Mouse (Mus musculus) small intestine, adult 2 months (tissue): ENCODE data around the gene Ms4a4d. TPM values are rescaled to one million over a fixed set of nuclear protein-coding genes. Genes with fewer than 3 reads are reported as not detected.
A peak's percentile ranks its signal among the peaks of the same experiment; 100 is the strongest.
"Not testable (repeated sequence)": the region's sequence is repeated elsewhere in the genome, so short reads cannot be mapped to it uniquely, and the experiment has no call there.

ENCODE experiments used
- H3K27ac ChIP-seq: fragments of 200-500 bp; 2 replicates; pipeline ENCODE4 v1.5.1; 2012; ENCODE audit warnings: low read depth, low read length, control low read depth, inconsistent platforms; ENCODE audit not compliant: insufficient read depth
- H3K27me3 ChIP-seq: fragments of 200-500 bp; 2 replicates; pipeline ENCODE4 v1.6.1; 2012; ENCODE audit warnings: mild to moderate bottlenecking, moderate library complexity, low read length, inconsistent platforms; ENCODE audit not compliant: control insufficient read depth, insufficient read depth
- H3K36me3 ChIP-seq: fragments of 200-500 bp; 2 replicates; pipeline ENCODE4 v1.6.1; 2012; ENCODE audit warnings: mild to moderate bottlenecking, low read length, control low read depth, inconsistent platforms; ENCODE audit not compliant: control insufficient read depth, insufficient read depth
- H3K4me1 ChIP-seq: fragments of 200-500 bp; 2 replicates; pipeline ENCODE4 v1.6.1; 2012; ENCODE audit warnings: low read length, inconsistent platforms, mixed read lengths; ENCODE audit not compliant: control insufficient read depth, insufficient read depth, insufficient read length
- H3K4me3 ChIP-seq: fragments of 200-500 bp; 2 replicates; pipeline ENCODE4 v1.5.1; 2012; ENCODE audit warnings: low read depth, mild to moderate bottlenecking, control low read depth, inconsistent platforms, low read length, moderate library complexity
- CTCF ChIP-seq: fragments of 200-500 bp; IDR thresholded peaks from 2 replicates; pipeline ENCODE4 v1.5.1; 2012; ENCODE audit warnings: low read depth, mild to moderate bottlenecking, control low read depth, inconsistent platforms, low read length, moderate library complexity, mixed read lengths; ENCODE audit not compliant: insufficient replicate concordance, insufficient read length; ENCODE audit errors: extremely low read depth
- POLR2A ChIP-seq: fragments of 200-500 bp; IDR thresholded peaks from 2 replicates; pipeline ENCODE4 v1.6.1; 2012; ENCODE audit warnings: low read depth, mild to moderate bottlenecking, control low read depth, inconsistent platforms, low read length, moderate library complexity
- WGBS: fragments of 180-500 bp; shearing (Covaris S2); methylation state at CpG from one replicate; pipeline ENCODE4 v1.1.7; 2018; 5-methylcytosine and 5-hydroxymethylcytosine counted together
- polyA plus RNA-seq: library from polyadenylated mRNA; depleted of rRNA; stranded (reverse); fragments of >200 nt; gene quantifications from 2 replicates; pipeline ENCODE4 v1.2.3, GENCODE M21; 2012

The Ms4a4d gene
- polyA plus RNA-seq, 1 experiment, result 6.6 TPM

DNA sequence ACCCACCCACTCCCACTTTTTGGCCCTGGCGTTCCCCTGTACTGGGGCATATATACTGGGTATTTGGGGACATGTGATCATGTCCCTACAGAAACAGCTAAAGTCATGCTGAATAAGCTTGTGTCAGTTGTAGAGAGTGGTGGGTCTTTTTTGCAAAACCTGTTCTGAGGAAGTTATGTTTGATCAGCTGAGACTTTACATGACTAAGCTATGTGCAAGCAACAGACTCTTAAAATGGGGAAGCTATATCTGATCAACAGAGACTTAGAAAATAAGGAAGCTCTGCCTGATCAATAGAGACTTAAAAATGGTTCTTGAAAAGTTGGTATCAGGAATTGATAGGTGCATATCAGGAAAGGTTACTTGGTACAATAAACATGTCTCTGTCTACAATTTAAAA lies 3.2 kb upstream of the Ms4a4d start:
- no peaks in the 10 kb centered on the region for H3K36me3 ChIP-seq
- no peaks in the 10 kb centered on the region for H3K4me1 ChIP-seq
- no peak overlapping the region for H3K4me3 ChIP-seq
- TF ChIP-seq CTCF (no peak), POLR2A (no peak)
- WGBS, result 93% methylated on average over 1 of the region's 1 CpGs
- no peak overlapping the region for H3K27ac ChIP-seq
- no peaks in the 10 kb centered on the region for H3K27me3 ChIP-seq

DNA sequence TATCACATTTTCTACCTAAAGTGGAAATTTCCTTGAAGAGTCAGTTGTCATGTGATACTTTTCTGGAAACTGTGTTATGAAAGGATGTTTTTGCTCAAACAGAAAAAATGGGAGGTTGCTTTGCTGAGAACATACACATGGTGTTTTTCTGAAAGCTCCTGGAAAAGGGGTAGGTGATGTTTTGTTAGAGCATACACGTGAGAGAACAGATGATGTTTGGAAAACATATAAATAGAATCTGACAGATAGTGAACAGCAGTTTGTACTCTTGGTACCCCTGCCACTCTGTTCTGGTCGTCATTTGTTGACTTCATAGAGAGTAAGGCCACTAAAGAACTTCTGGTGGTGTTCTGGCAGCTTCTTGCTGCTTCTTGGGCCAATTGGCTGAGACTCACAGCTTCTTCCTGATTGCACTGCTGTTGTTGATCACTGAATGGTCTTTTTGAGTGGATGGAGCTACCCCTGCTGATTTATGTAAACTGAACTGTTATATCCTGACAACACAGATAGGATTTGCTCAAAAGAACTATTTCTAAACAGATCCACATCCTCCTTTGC lies 2.6 kb upstream of the Ms4a4d start:
- H3K4me1 ChIP-seq, result no peaks in the 10 kb centered on the region
- no peak overlapping the region for H3K27ac ChIP-seq
- H3K27me3 ChIP-seq, result no peaks in the 10 kb centered on the region
- WGBS, result 59% methylated on average over 2 of the region's 2 CpGs
- no peak overlapping the region for H3K4me3 ChIP-seq
- no peaks in the 10 kb centered on the region for H3K36me3 ChIP-seq
- no peak for TF ChIP-seq CTCF
- no peak for TF ChIP-seq POLR2A

DNA sequence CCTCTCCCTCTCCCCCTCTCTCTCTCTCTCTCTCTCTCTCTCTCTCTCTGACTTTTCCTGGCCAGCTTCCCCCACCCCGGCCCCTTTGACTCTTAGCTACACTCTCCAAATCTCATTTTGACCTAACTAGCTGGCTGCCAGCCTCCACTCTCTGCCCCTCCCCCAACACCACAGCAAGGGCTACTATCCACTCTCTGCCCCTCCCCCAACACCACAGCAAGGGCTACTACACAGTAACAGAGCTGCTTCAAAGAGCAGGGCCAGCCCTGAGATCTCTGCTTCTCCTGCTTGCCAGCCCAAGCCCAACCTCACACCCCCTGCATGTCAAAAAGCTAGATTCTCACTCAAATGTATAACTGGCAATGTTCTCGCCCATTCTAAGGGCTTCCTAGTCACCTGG lies 735 bp downstream of the Ms4a4d start:
- Histone ChIP-seq H3K27me3 (no peaks in the 10 kb centered on the region), H3K4me1 (no peaks in the 10 kb centered on the region), H3K36me3 (no peaks in the 10 kb centered on the region), H3K4me3 (peak overlapping the region; percentile 24; the same call in 1 of the 2 replicates), H3K27ac (no peak overlapping the region)
- TF ChIP-seq CTCF (no peak), POLR2A (no peak)
- WGBS, result 43% methylated on average over 2 of the region's 2 CpGs

DNA sequence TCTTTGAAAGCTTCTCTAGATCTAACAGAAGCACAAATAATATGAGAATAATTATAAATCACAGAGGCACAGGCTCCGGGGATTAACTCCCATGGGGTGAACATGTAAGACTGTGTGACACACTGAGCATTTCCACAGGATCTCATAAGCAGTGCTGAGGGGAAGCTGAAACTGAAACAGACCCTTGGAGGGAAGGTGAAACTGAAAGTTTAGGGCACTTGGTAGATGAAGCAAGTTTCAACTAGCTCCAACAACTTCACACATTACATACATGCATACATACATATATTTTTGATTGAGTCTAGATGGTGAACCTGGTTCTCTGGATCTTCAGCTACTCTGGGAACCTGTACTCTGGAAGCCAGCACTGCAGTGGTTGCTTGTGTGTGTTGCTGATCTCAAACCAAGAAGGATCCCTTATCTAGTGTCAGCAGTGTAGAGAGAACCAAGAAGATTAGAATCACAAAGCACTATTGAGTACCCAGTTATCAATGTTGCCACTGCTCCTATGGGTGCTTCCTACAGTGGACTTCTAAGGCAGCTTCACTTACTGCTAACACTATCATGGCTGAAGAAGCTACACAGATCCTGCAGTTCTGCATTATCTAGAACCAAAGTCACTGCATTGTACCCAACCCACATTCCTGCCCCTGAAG lies 3.7 kb downstream of the Ms4a4d start:
- peak overlapping the region; percentile 55; the same call in 1 of the 2 replicates for H3K27ac ChIP-seq
- 52% methylated on average over 1 of the region's 1 CpGs for WGBS
- not testable (repeated sequence) for H3K36me3 ChIP-seq, H3K4me1 ChIP-seq, H3K27me3 ChIP-seq, H3K4me3 ChIP-seq

DNA sequence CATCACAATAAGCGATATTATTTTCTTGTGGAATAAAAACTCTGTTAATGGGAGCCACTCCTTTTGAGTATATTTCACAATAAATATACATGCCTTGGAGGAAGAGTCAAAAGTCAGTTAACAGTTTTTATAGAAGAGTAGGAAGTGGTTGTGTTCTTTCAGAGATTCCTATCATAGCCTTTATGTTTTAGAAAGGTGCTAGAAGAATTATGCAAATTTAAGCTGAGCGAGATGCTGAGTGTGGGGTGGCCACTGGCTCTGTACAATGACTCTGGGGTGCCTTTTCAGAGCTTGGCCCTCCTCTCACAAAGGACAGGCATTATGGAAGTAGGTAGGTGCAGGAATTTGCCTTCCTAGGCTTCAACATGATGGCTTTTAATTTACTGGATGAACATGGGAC lies 7.8 kb downstream of the Ms4a4d start:
- 80% methylated on average over 2 of the region's 2 CpGs for WGBS
- not testable (repeated sequence) for H3K27ac ChIP-seq, H3K36me3 ChIP-seq, H3K27me3 ChIP-seq, H3K4me3 ChIP-seq, H3K4me1 ChIP-seq

DNA sequence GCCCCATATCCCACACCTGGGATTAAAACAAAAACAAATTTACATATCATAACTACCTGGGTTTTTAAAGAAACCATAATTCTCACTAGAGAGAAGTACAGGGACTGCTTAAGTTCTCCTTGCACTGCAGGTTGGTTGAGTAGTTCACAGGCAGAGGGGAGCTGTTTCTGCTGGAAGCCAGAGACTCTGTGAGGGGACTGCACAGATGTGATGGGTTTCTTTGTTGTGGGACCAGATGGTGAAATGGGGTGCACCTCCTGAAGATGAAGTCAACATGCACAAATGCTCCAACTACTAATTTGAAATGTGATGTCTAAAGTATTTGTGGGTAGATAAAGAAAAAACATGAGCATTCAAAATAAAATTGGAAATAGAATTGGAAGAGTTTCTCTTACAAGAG lies 11.3 kb downstream of the Ms4a4d start:
- Histone ChIP-seq H3K4me1 (no peaks in the 10 kb centered on the region), H3K4me3 (no peak overlapping the region), H3K27ac (no peak overlapping the region), H3K36me3 (no peaks in the 10 kb centered on the region), H3K27me3 (no peaks in the 10 kb centered on the region)
- TF ChIP-seq POLR2A (no peak), CTCF (no peak)

DNA sequence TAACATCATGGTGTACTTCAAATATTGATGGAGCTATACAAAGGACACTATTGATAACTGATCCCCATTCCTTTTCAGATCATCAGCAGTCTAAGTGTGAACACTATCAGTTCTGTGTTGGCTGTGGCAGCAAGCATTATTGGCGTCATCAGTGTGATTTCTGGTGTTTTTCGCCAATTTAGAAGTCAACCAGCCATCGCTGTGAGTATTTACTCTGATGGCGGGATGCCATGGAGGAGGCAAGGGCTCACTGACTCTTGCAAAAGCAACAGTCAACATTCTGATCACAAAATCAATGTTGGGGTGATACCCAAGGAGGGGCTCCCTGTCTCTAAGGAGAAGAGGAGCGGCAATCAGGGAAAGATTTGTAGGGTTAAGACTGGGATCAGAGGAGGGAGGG lies 18.1 kb downstream of the Ms4a4d start:
- no peak overlapping the region for H3K27ac ChIP-seq
- H3K36me3 ChIP-seq, result no peaks in the 10 kb centered on the region
- no peak overlapping the region for H3K4me3 ChIP-seq
- TF ChIP-seq POLR2A (no peak), CTCF (no peak)
- WGBS, result 75% methylated on average over 5 of the region's 5 CpGs
- H3K27me3 ChIP-seq, result no peaks in the 10 kb centered on the region
- H3K4me1 ChIP-seq, result no peaks in the 10 kb centered on the region

DNA sequence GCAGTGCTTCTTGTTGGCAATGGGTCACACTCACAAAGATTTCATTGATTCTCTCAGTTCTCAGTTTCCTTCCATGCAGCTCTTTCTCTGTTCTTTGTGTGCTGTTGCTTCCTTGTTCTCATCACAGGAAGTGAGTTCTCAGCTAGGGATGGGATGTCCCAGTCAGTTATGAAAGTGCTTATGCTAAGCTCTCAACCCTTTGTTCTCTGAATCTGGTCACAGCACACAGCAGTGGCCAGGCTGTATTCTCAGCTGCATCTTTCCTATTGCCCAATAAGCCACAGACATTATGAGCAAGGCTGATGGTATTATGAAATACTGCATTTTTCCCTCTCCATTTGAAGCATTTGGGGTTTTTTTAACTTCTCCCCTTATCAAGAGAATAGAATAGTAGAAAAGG lies 23.0 kb downstream of the Ms4a4d start:
- H3K36me3 ChIP-seq, H3K27me3 ChIP-seq, H3K4me3 ChIP-seq, H3K4me1 ChIP-seq, H3K27ac ChIP-seq: not testable (repeated sequence)
